Mouse (Mus musculus): ENCODE results near the gene AA986860. TPM values are rescaled to one million over a fixed set of nuclear protein-coding genes. Genes with fewer than 3 reads are reported as not detected.

Gene AA986860
- total RNA-seq (2018; cell fraction: chromatin; rRNA removed) = 1 to 10 TPM in 15 of 26 experiments, under 1 TPM in 8, not detected in 3; 0.34 to 4.0 (median 1.4) TPM
- total RNA-seq (2018; cell fraction: cytosol; rRNA removed) = under 1 TPM; 0.12 to 0.88 (median 0.40) TPM
- total RNA-seq (2018; cell fraction: nucleus; rRNA removed) = 1 to 10 TPM in 11 of 26 experiments, under 1 TPM in 13, not detected in 2; 0.20 to 1.9 (median 0.94) TPM
- polyA plus RNA-seq (2018) = 0.35 to 0.75 TPM (median 0.52 TPM) in 3 replicates

GRCm38 (mm10) chr1:130731741-130732337 lies at the start of gene AA986860:
AA986860 (plus strand) TSS chr1:130731976.
- H3K4me3 ChIP-seq (ENCODE audit: inconsistent target) = no peak within 1 kb of the TSS
- 72% methylated on average over 10 of the region's 10 CpGs for WGBS (ENCODE audit: missing documents)
- H3K27ac ChIP-seq = no peak within 1 kb of the TSS
- H3K79me2 ChIP-seq (ENCODE audit: inconsistent target) = no peaks in the 10 kb centered on the region
- no peaks in the 10 kb centered on the region for H3K36me3 ChIP-seq (ENCODE audit: inconsistent target)

- Histone ChIP-seq H3K27ac (no peak overlapping the region), H3K4me3 (ENCODE audit: inconsistent target) (no peak overlapping the region), H3K79me2 (ENCODE audit: inconsistent target) (no peaks in the 10 kb centered on the region), H3K36me3 (ENCODE audit: inconsistent target) (no peaks in the 10 kb centered on the region)
- WGBS (ENCODE audit: missing documents) = 64% methylated on average over 1 of the region's 1 CpGs
These were observed 47.9 kb upstream of the AA986860 start for GRCm38 (mm10) chr1:130683905-130684304.

GRCm38 (mm10) chr1:130698601-130699000 lies 33.2 kb upstream of the AA986860 start:
- WGBS (ENCODE audit: missing documents) = 95% methylated on average over 5 of the region's 5 CpGs
- Histone ChIP-seq H3K36me3 (ENCODE audit: inconsistent target) (peaks cover 67% of the 10 kb centered on the region), H3K4me3 (ENCODE audit: inconsistent target) (no peak overlapping the region), H3K79me2 (ENCODE audit: inconsistent target) (no peaks in the 10 kb centered on the region), H3K27ac (no peak overlapping the region)

- WGBS (ENCODE audit: missing documents) = 90% methylated on average over 10 of the region's 10 CpGs
These were observed 31.7 kb upstream of the AA986860 start for GRCm38 (mm10) chr1:130699937-130700633.

GRCm38 (mm10) chr1:130701976-130702375 lies 29.8 kb upstream of the AA986860 start:
- no peaks in the 10 kb centered on the region for H3K79me2 ChIP-seq (ENCODE audit: inconsistent target)
- peaks cover 83% of the 10 kb centered on the region for H3K36me3 ChIP-seq (ENCODE audit: inconsistent target)
- H3K27ac ChIP-seq = no peak overlapping the region
- 98% methylated on average over 11 of the region's 11 CpGs for WGBS (ENCODE audit: missing documents)
- no peak overlapping the region for H3K4me3 ChIP-seq (ENCODE audit: inconsistent target)

More at GRCm38 (mm10) chr1:130699937-130700633, 31.7 kb upstream of the AA986860 start:
- Histone ChIP-seq H3K4me3 (ENCODE audit: inconsistent target) (no peak overlapping the region), H3K79me2 (ENCODE audit: inconsistent target) (no peaks in the 10 kb centered on the region), H3K27ac (no peak overlapping the region), H3K36me3 (ENCODE audit: inconsistent target) (peaks cover 71% of the 10 kb centered on the region)

GRCm38 (mm10) chr1:130703613-130704012 lies 28.2 kb upstream of the AA986860 start:
- no peak overlapping the region for H3K4me3 ChIP-seq (ENCODE audit: inconsistent target)
- 93% methylated on average over 2 of the region's 2 CpGs for WGBS (ENCODE audit: missing documents)
- H3K79me2 ChIP-seq (ENCODE audit: inconsistent target) = no peaks in the 10 kb centered on the region
- peaks cover 75% of the 10 kb centered on the region for H3K36me3 ChIP-seq (ENCODE audit: inconsistent target)
- no peak overlapping the region for H3K27ac ChIP-seq

GRCm38 (mm10) chr1:130710283-130711080 lies 21.3 kb upstream of the AA986860 start:
- WGBS (ENCODE audit: missing documents) = 94% methylated on average over 11 of the region's 22 CpGs
- Histone ChIP-seq H3K36me3 (ENCODE audit: inconsistent target) (peaks cover 23% of the 10 kb centered on the region; the same call in 1 of the 2 replicates), H3K4me3 (ENCODE audit: inconsistent target) (no peak overlapping the region), H3K27ac (no peak overlapping the region), H3K79me2 (ENCODE audit: inconsistent target) (no peaks in the 10 kb centered on the region)

- H3K36me3 ChIP-seq (ENCODE audit: inconsistent target) = 0 out of 2 replicates have a peak, but pooled peaks cover 4% of the 10 kb centered on the region
- H3K27ac ChIP-seq = no peak overlapping the region
- H3K4me3 ChIP-seq (ENCODE audit: inconsistent target) = no peak overlapping the region
- H3K79me2 ChIP-seq (ENCODE audit: inconsistent target) = peaks cover 16% of the 10 kb centered on the region
- 90% methylated on average over 4 of the region's 4 CpGs for WGBS (ENCODE audit: missing documents)
These were observed 17.7 kb upstream of the AA986860 start for GRCm38 (mm10) chr1:130714046-130714445.

- peak within 1 kb of the TSS; percentile 95 for H3K4me3 ChIP-seq (ENCODE audit: inconsistent target)
- WGBS (ENCODE audit: missing documents) = under 1% methylated on average over 38 of the region's 38 CpGs
- H3K79me2 ChIP-seq (ENCODE audit: inconsistent target) = peaks cover 32% of the 10 kb centered on the region
- H3K27ac ChIP-seq = peak within 1 kb of the TSS; percentile 70
- 0 out of 2 replicates have a peak, but pooled peaks cover 4% of the 10 kb centered on the region for H3K36me3 ChIP-seq (ENCODE audit: inconsistent target)
These were observed 16.1 kb upstream of the AA986860 start, which contains the start of gene Gm29427 for GRCm38 (mm10) chr1:130715561-130716217. Gm29427 (minus strand) TSS chr1:130715799.

GRCm38 (mm10) chr1:130716218-130716512 lies 15.6 kb upstream of the AA986860 start:
- H3K79me2 ChIP-seq (ENCODE audit: inconsistent target) = peaks cover 37% of the 10 kb centered on the region
- 0 out of 2 replicates have a peak, but pooled peaks cover 4% of the 10 kb centered on the region for H3K36me3 ChIP-seq (ENCODE audit: inconsistent target)
- 0% methylated on average over 3 of the region's 3 CpGs for WGBS (ENCODE audit: missing documents)
- peak overlapping the region; percentile 95 for H3K4me3 ChIP-seq (ENCODE audit: inconsistent target)
- H3K27ac ChIP-seq = peak overlapping the region; percentile 70

- peaks cover 42% of the 10 kb centered on the region for H3K79me2 ChIP-seq (ENCODE audit: inconsistent target)
- H3K4me3 ChIP-seq (ENCODE audit: inconsistent target) = peak overlapping the region; percentile 95
- under 1% methylated on average over 42 of the region's 42 CpGs for WGBS (ENCODE audit: missing documents)
- H3K27ac ChIP-seq = peak overlapping the region; percentile 70
- no peaks in the 10 kb centered on the region for H3K36me3 ChIP-seq (ENCODE audit: inconsistent target)
These were observed 15.1 kb upstream of the AA986860 start for GRCm38 (mm10) chr1:130716513-130717290.

GRCm38 (mm10) chr1:130717291-130717871 lies 14.4 kb upstream of the AA986860 start, which contains the start of gene Yod1:
Yod1 (plus strand) TSS chr1:130717327.
- Histone ChIP-seq H3K79me2 (ENCODE audit: inconsistent target) (peaks cover 49% of the 10 kb centered on the region), H3K36me3 (ENCODE audit: inconsistent target) (no peaks in the 10 kb centered on the region), H3K27ac (peak within 1 kb of the TSS; percentile 70), H3K4me3 (ENCODE audit: inconsistent target) (peak within 1 kb of the TSS; percentile 95)
- under 1% methylated on average over 54 of the region's 54 CpGs for WGBS (ENCODE audit: missing documents)

- Histone ChIP-seq H3K36me3 (ENCODE audit: inconsistent target) (0 out of 2 replicates have a peak, but pooled peaks cover 4% of the 10 kb centered on the region), H3K79me2 (ENCODE audit: inconsistent target) (peaks cover 47% of the 10 kb centered on the region), H3K27ac (no peak overlapping the region), H3K4me3 (ENCODE audit: inconsistent target) (no peak overlapping the region)
- 95% methylated on average over 5 of the region's 5 CpGs for WGBS (ENCODE audit: missing documents)
These were observed 7.6 kb upstream of the AA986860 start for GRCm38 (mm10) chr1:130724206-130724605.

Measured in macrophage (primary cell).